Mouse (Mus musculus) limb, embryonic 12.5 days (tissue): ENCODE results near the gene Rmnd5b. TPM values are rescaled to one million over a fixed set of nuclear protein-coding genes. Genes with fewer than 3 reads are reported as not detected.

Source experiments
- ATAC-seq: fragments of 200-750 bp; cut with Nextera tagmentation; 2 replicates; pipeline ENCODE4 v1.8.0; 2017; ENCODE audit warnings: low read depth, moderate TSS enrichment; ENCODE audit not compliant: insufficient number of reproducible peaks, insufficient read depth, low FRiP score, low TSS enrichment
- H3K27ac ChIP-seq: fragments of 300-500 bp; sonication (generic); 2 replicates; pipeline ENCODE4 v1.5.1; 2016; ENCODE audit warnings: mild to moderate bottlenecking, moderate library complexity
- H3K27me3 ChIP-seq: fragments of 300-500 bp; sonication (generic); 2 replicates; pipeline ENCODE4 v1.6.1; 2016; ENCODE audit warnings: mild to moderate bottlenecking, moderate library complexity
- H3K36me3 ChIP-seq: fragments of 300-500 bp; sonication (generic); 2 replicates; pipeline ENCODE4 v1.6.1; 2016; ENCODE audit warnings: mild to moderate bottlenecking, moderate library complexity
- H3K4me1 ChIP-seq: fragments of 300-500 bp; sonication (generic); replicated peaks from 2 replicates; pipeline ENCODE4 v1.6.1; 2016
- H3K4me2 ChIP-seq: fragments of 300-500 bp; sonication (generic); 2 replicates; pipeline ENCODE4 v1.6.1; 2016; ENCODE audit warnings: mild to moderate bottlenecking, moderate library complexity
- H3K4me3 ChIP-seq: fragments of 300-500 bp; sonication (generic); replicated peaks from 2 replicates; pipeline ENCODE4 v1.5.1; 2016; ENCODE audit warnings: mild to moderate bottlenecking
- H3K9ac ChIP-seq: fragments of 300-500 bp; sonication (generic); replicated peaks from 2 replicates; pipeline ENCODE4 v1.6.1; 2016; ENCODE audit warnings: mild to moderate bottlenecking, moderate library complexity
- H3K9me3 ChIP-seq: fragments of 300-500 bp; sonication (generic); 2 replicates; pipeline ENCODE4 v1.6.1; 2016; ENCODE audit warnings: mild to moderate bottlenecking, moderate library complexity
- WGBS: fragments of 180-500 bp; shearing (Covaris S2); methylation state at CpG from one replicate; pipeline ENCODE4 v1.1.7; 2016; 5-methylcytosine and 5-hydroxymethylcytosine counted together
- polyA plus RNA-seq: library from polyadenylated mRNA; unstranded; fragments of >200 nt; fragmentation: Nextera tagmentation; extraction: Ambion mirVana; gene quantifications from 2 replicates; pipeline ENCODE4 v1.2.1, GENCODE M21; 2016

The Rmnd5b gene
- polyA plus RNA-seq, 1 experiment from 2014 or later, result 41.5 TPM

- WGBS, result 83% methylated on average over 4 of the region's 4 CpGs
- ATAC-seq, result no peak
These were observed 59.2 kb downstream of the Rmnd5b start for GRCm38 (mm10) chr11:51576454-51576853.

More at GRCm38 (mm10) chr11:51576454-51576853, 59.2 kb downstream of the Rmnd5b start:
- no peak overlapping the region for H3K4me2 ChIP-seq
- H3K27me3 ChIP-seq, result no peaks in the 10 kb centered on the region
- no peak overlapping the region for H3K27ac ChIP-seq
- 0 out of 2 replicates have a peak, but pooled peaks cover 11% of the 10 kb centered on the region for H3K36me3 ChIP-seq
- no peak overlapping the region for H3K4me3 ChIP-seq
- H3K9ac ChIP-seq, result no peak overlapping the region
- H3K9me3 ChIP-seq, result no peaks in the 10 kb centered on the region
- H3K4me1 ChIP-seq, result peaks cover 8% of the 10 kb centered on the region; the same call in 1 of the 2 replicates

Other genes with a start within 250 kb of the Rmnd5b start
- 15.0 and 16.9 TPM in 2 replicates for gene Phykpl, start 51.1 kb downstream of the Rmnd5b start, polyA plus RNA-seq
- 732 and 757 TPM in 2 replicates for gene Hnrnpab, start 29.0 kb downstream of the Rmnd5b start, polyA plus RNA-seq
- gene Nhp2, start 16.2 kb downstream of the Rmnd5b start, polyA plus RNA-seq, result 145 and 149 TPM in 2 replicates
- gene N4bp3, start 14.9 kb upstream of the Rmnd5b start, polyA plus RNA-seq, result 28.0 and 29.5 TPM in 2 replicates
- gene D930048N14Rik, start 15.1 kb upstream of the Rmnd5b start, polyA plus RNA-seq, result 2.5 and 3.7 TPM in 2 replicates
- 93.9 and 100 TPM in 2 replicates for gene 0610009B22Rik, start 53.0 kb upstream of the Rmnd5b start, polyA plus RNA-seq
- gene Sec24a, start 127.7 kb upstream of the Rmnd5b start, polyA plus RNA-seq, result 12.7 and 13.3 TPM in 2 replicates
- 84.6 and 89.7 TPM in 2 replicates for gene Sar1b, start 127.8 kb upstream of the Rmnd5b start, polyA plus RNA-seq
- gene Jade2, start 221.8 kb upstream of the Rmnd5b start, polyA plus RNA-seq, result 1.6 TPM in 2 replicates